15 mouse cellular contexts compared by ENCODE assay signal in the genomic region with DNA sequence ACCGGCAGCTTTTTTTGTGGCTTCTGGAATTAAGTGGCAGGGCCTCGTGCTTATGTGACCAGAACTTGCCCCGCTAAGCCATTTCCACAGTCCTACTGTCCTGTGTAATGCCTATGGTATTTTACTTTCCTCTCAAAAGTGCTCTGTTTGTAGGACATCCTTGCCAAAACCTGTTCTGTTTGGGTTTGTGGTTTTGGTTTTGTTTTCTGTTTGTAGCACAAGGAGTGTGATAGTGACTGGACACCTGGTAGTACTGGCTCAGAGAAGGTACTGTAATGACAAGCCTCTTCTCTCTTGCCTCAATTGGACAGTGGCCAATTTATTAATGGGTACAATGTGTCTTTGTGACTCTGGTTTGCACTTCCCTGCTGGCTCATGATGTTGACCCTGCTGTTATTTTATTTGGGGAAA.
DNase-seq lines count a peak whose midpoint lies in the region; TF ChIP-seq lines count a peak whose summit lies in the region.
"Had no signal": no experiment of that assay in that cellular context is flagged by ENCODE, and none has a peak within 500 bp of the region (broad histone marks: within the 10 kb centered on the region; RNA-seq: fewer than 3 reads in every experiment).

No protein-coding gene starts in this region.

- TF ChIP-seq RAD21 in CH12.LX (IDR thresholded peaks at IDR 0.05; ENCODE audit: low read depth, low read length): no peak

- no peak overlapping the region for H3K9ac ChIP-seq in CH12.LX (ENCODE audit: insufficient read depth, low read depth)
- H3K9ac ChIP-seq: embryonic facial prominence, embryonic 15.5 days; heart, embryonic 13.5 days; liver, postnatal 0 days; neural tube, embryonic 13.5 days had no signal

- peaks cover 5 to 26% of the 10 kb centered on the region in 2 experiments for H3K36me3 ChIP-seq in CH12.LX (replicated peaks in 1 of 2; ENCODE audit: control insufficient read depth in 1 of 2, insufficient read depth in 1 of 2, low read length in 1 of 2)
- H3K36me3 ChIP-seq: embryonic facial prominence, embryonic 15.5 days had no signal

- no peaks in the 10 kb centered on the region for H3K9me3 ChIP-seq in CH12.LX (replicated peaks; ENCODE audit: low read length)
- H3K9me3 ChIP-seq: embryonic facial prominence, embryonic 15.5 days; G1E; heart, embryonic 13.5 days; neural tube, embryonic 13.5 days had no signal

- dilution Hi-C loops in CH12.LX (cut with MboI; ENCODE audit: extremely low pct_ligation_motif_present, extremely low pct_unique_long_range_greater_than_20kb, low sequenced_read_pairs): no loop called here

- TF ChIP-seq EP300 in CH12.LX (IDR thresholded peaks at IDR 0.05; ENCODE audit: low read length): no peak

- no peaks in the 10 kb centered on the region for H3K79me2 ChIP-seq in CH12.LX (replicated peaks; ENCODE audit: control insufficient read depth, extremely low read depth, insufficient read depth, poor library complexity, severe bottlenecking)

- H3K27ac ChIP-seq in CH12.LX (ENCODE audit: insufficient read depth, low read depth): no peak overlapping the region
- H3K27ac ChIP-seq: embryonic facial prominence, embryonic 15.5 days; heart, embryonic 13.5 days; neural tube, embryonic 13.5 days had no signal

- no peak overlapping the region for H3K4me3 ChIP-seq in CH12.LX (replicated peaks in 1 of 3; ENCODE audit: low read depth in 2 of 3, low read length in 2 of 3, poor library complexity in 1 of 3)
- H3K4me3 ChIP-seq: embryonic facial prominence, embryonic 15.5 days; heart, embryonic 13.5 days; neural tube, embryonic 13.5 days had no signal

- in situ Hi-C loops in CH12.LX (cut with MboI; ENCODE audit: low pct_ligation_motif_present, low pct_unique_long_range_greater_than_20kb, low sequenced_read_pairs): no loop called here

- TF ChIP-seq CTCF in CH12.LX (conservative IDR thresholded peaks at IDR 0.05 in 1 of 2, IDR thresholded peaks at IDR 0.05 in 1 of 2; ENCODE audit: low read depth in 2 of 2, low read length in 2 of 2): no peak
- no peak for TF ChIP-seq CTCF in brain, embryonic 14.5 days (IDR thresholded peaks at IDR 0.05; ENCODE audit: borderline replicate concordance, extremely low read depth, insufficient read depth, insufficient read length)

- DNase-seq in kidney, adult 9 months: peak; percentile 7
- DNase-seq in kidney, postnatal 36 days: no peak
- DNase-seq in CH12.LX (ENCODE audit: extremely low read depth): peak; percentile 5
- DNase-seq in brain, embryonic 14.5 days (ENCODE audit: low read depth): peak; percentile 50
- DNase-seq in gonadal fat pad, adult 2 months (ENCODE audit: low read depth): peak; percentile 81
- no peak for DNase-seq in right cerebral cortex, postnatal 25 days
- DNase-seq in urinary bladder, adult 18-20 months (ENCODE audit: low spot score in 2 of 2): no peak
- DNase-seq: kidney, postnatal 25 days; liver, postnatal 0 days; right cerebral cortex, postnatal 4 days; thymus, adult 18-20 months had no signal

- no peaks in the 10 kb centered on the region for H3K27me3 ChIP-seq in CH12.LX (replicated peaks)
- H3K27me3 ChIP-seq: embryonic facial prominence, embryonic 15.5 days; heart, embryonic 13.5 days; neural tube, embryonic 13.5 days had no signal

- TF ChIP-seq POLR2A in CH12.LX (IDR thresholded peaks at IDR 0.05; ENCODE audit: low read depth, low read length): no peak
- no peak for TF ChIP-seq POLR2A in brain, embryonic 14.5 days (IDR thresholded peaks at IDR 0.05; ENCODE audit: borderline replicate concordance, extremely low read depth, insufficient read depth, insufficient read length, poor library complexity, severe bottlenecking)

- 0 out of 2 replicates have a peak overlapping the region, but pooled peaks have one; percentile 45 for H3K4me2 ChIP-seq in CH12.LX (ENCODE audit: insufficient read depth, low read depth, poor library complexity, severe bottlenecking)
- H3K4me2 ChIP-seq: embryonic facial prominence, embryonic 15.5 days; heart, embryonic 13.5 days; neural tube, embryonic 13.5 days had no signal

- peaks cover 0 to 4% of the 10 kb centered on the region in 2 experiments; a peak in 1 of 4 replicates for H3K4me1 ChIP-seq in CH12.LX (ENCODE audit: control insufficient read depth in 1 of 2, insufficient read depth in 2 of 2)
- H3K4me1 ChIP-seq: neural tube, embryonic 13.5 days had no signal

TF ChIP-seq in CH12.LX, 34 proteins besides CTCF, POLR2A, EP300 and RAD21:
- no peak for TF ChIP-seq GABPA (IDR thresholded peaks at IDR 0.05; ENCODE audit: insufficient replicate concordance, low read depth, low read length)
- TF ChIP-seq IRF4 (IDR thresholded peaks at IDR 0.05; ENCODE audit: low read depth, low read length): peak; percentile 41; the same call in 1 of the 2 replicates
- TF ChIP-seq E2F4 (IDR thresholded peaks at IDR 0.05; ENCODE audit: insufficient replicate concordance, low read depth, low read length): no peak
- no peak for TF ChIP-seq NRF1 (IDR thresholded peaks at IDR 0.05; ENCODE audit: low read depth, low read length)
- no peak for TF ChIP-seq MAFK (IDR thresholded peaks at IDR 0.05; ENCODE audit: insufficient replicate concordance, low read length)
- TF ChIP-seq CHD2 (IDR thresholded peaks at IDR 0.05; ENCODE audit: low read length): no peak

Comparison
In these comparisons a context has a peak if more than half of its experiments do, and no peak if none do; other contexts are left out.
1. DNase-seq: peak in kidney, adult 9 months (single experiment), CH12.LX (single experiment), brain, embryonic 14.5 days (single experiment) and gonadal fat pad, adult 2 months (single experiment); none in kidney, postnatal 36 days (0 of 2), right cerebral cortex, postnatal 25 days (single experiment) and urinary bladder, adult 18-20 months (0 of 2).